Mouse (Mus musculus): ENCODE measurements around the gene Olfr395.

DNA sequence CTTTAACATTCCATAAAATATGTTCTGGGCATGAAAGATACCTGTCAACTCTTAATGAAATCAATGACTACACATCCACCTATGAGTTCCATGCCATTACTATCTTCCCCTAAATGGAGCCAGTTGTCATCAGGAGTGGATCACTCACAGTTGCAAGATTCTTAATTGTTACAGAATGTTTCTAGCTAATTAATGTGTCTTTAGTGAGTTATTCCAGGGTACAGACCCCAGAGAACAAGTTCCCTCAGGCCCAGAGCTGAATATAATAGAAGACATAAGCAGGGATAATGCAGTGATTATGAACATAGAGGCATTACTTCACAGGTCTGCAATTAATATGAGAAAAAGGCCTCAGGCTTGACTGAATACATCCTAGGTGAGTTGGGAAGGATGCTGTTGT is 27.3 kb upstream of the Olfr395 start, which contains the start of gene Olfr23:
- TF ChIP-seq CTCF (IDR thresholded peaks at IDR 0.05; ENCODE audit: low read depth) (no peak), EP300 (optimal IDR thresholded peaks at IDR 0.05) (no peak)
